Mouse (Mus musculus) ES-Bruce4 (cell line): ENCODE results near the gene Unc5b. TPM values are rescaled to one million over a fixed set of nuclear protein-coding genes. Genes with fewer than 3 reads are reported as not detected.

Experiments used
- H3K27ac ChIP-seq: 2 replicates; pipeline ENCODE4 v1.5.1; 2012; ENCODE audit warnings: low read length, inconsistent platforms; ENCODE audit not compliant: insufficient read depth
- H3K27me3 ChIP-seq: 2 replicates; pipeline ENCODE4 v1.6.1; 2012; ENCODE audit warnings: mild to moderate bottlenecking, low read length, inconsistent platforms; ENCODE audit not compliant: control insufficient read depth, poor library complexity, insufficient read depth, severe bottlenecking
- H3K36me3 ChIP-seq: 2 replicates; pipeline ENCODE4 v1.6.1; 2012; ENCODE audit warnings: inconsistent platforms, mild to moderate bottlenecking, low read length, moderate library complexity; ENCODE audit not compliant: control insufficient read depth, poor library complexity, insufficient read depth, severe bottlenecking
- H3K4me1 ChIP-seq: one replicate; pipeline ENCODE4 v1.8.1; 2011; ENCODE audit warnings: low read length; ENCODE audit not compliant: control insufficient read depth, insufficient read depth
- H3K4me3 ChIP-seq: 2 replicates; pipeline ENCODE4 v1.5.1; 2011; ENCODE audit warnings: low read depth, mild to moderate bottlenecking, low read length
- H3K9ac ChIP-seq: 2 replicates; pipeline ENCODE4 v1.6.1; 2012; ENCODE audit warnings: low read depth, mild to moderate bottlenecking, inconsistent platforms; ENCODE audit not compliant: poor library complexity, severe bottlenecking
- H3K9me3 ChIP-seq: replicated peaks from 2 replicates; pipeline ENCODE4 v1.6.1; 2012; ENCODE audit warnings: mild to moderate bottlenecking, low read length, inconsistent platforms; ENCODE audit not compliant: control insufficient read depth, poor library complexity, insufficient read depth, severe bottlenecking
- CTCF ChIP-seq: IDR thresholded peaks from one replicate; pipeline ENCODE4 v1.8.1; 2011; ENCODE audit warnings: low read depth, low read length
- EP300 ChIP-seq: IDR thresholded peaks from 2 replicates; pipeline ENCODE4 v1.6.1; 2011; ENCODE audit warnings: low read depth, low read length; ENCODE audit not compliant: insufficient read depth
- POLR2A ChIP-seq: IDR thresholded peaks from one replicate; pipeline ENCODE4 v1.8.1; 2011; ENCODE audit warnings: low read length; ENCODE audit not compliant: insufficient read depth
- polyA plus RNA-seq: library from polyadenylated mRNA; stranded (reverse); fragments of >200 nt; gene quantifications from 2 replicates; pipeline ENCODE4 v1.2.4, GENCODE M21; 2011; ENCODE audit warnings: low read depth; ENCODE audit not compliant: missing spikeins, insufficient read depth, insufficient read length

Unc5b gene
- polyA plus RNA-seq, 1 experiment = 36.7 TPM

GRCm38 (mm10) chr10:60800295-60801167 is 30.9 kb downstream of the Unc5b start:
- peak overlapping the region; percentile 14; the same call in 1 of the 2 replicates for H3K27ac ChIP-seq
- H3K9me3 ChIP-seq = no peaks in the 10 kb centered on the region
- H3K9ac ChIP-seq = 0 out of 2 replicates have a peak overlapping the region, but pooled peaks have one; percentile 14
- H3K27me3 ChIP-seq = no peaks in the 10 kb centered on the region
- peaks cover 2% of the 10 kb centered on the region for H3K4me1 ChIP-seq
- no peak overlapping the region for H3K4me3 ChIP-seq
- H3K36me3 ChIP-seq = no peaks in the 10 kb centered on the region
- TF ChIP-seq POLR2A = no peak
- TF ChIP-seq CTCF = no peak
- no peak for TF ChIP-seq EP300

DNA sequence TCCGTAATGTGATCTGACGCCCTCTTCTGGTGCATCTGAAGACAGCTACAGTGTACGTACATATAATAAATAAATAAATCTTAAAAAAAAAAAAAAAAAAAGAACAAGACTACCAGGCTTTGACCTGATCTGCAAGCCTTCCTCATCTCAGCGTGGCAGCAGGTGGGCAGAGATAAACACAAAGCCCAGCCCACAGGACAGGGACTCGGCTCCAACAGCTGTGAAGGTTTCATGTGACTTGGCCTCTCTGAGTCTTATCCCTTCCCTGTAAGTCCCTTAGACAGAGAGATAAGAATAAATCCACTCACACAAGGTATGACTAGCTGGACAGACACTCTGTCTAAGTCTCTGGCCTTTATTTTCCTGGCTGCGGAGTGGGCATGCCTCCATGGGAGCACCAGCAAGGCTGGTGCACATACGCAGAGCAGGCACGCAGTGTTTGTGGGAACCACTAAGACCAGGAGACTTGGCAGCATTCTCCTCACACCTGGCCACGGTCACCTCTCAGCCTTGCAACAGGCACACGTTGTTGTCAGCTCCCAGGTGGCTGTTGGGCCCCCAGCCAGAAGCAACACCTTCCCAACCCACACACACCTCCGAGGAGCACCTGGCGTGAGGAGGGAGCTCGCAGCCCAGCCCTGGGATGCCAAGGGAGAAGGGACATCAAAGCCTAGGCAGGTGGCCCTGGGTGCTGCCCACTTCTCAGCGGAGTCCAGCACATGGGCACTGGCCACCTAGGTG is 33.5 kb downstream of the Unc5b start:
- no peaks in the 10 kb centered on the region for H3K27me3 ChIP-seq
- H3K4me3 ChIP-seq = no peak overlapping the region
- H3K9ac ChIP-seq = no peak overlapping the region
- peaks cover 5% of the 10 kb centered on the region for H3K4me1 ChIP-seq
- no peaks in the 10 kb centered on the region for H3K9me3 ChIP-seq
- no peaks in the 10 kb centered on the region for H3K36me3 ChIP-seq
- no peak overlapping the region for H3K27ac ChIP-seq
- TF ChIP-seq CTCF = no peak
- TF ChIP-seq EP300 = no peak
- TF ChIP-seq POLR2A = no peak

DNA sequence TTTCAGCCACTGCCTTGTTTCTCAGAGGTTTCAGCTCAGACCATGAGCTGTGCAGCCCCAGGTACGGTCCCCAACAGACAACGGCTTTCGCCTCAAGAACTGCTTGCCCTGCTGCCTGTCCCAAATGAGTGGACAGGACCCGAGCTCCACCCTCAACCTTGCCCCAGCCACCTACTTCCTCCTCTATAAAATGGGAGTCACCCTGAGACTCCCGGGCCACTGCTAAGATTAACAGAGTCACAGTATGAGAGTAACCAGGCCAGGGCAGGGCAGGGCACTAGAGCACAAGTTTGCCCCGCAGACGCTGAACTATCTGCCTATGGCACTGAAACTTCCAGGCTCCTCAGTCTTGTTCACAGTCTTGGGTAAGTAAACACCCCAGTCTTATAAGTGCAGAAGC is 34.9 kb downstream of the Unc5b start:
- Histone ChIP-seq H3K27ac (no peak overlapping the region), H3K36me3 (no peaks in the 10 kb centered on the region), H3K4me3 (no peak overlapping the region), H3K27me3 (no peaks in the 10 kb centered on the region), H3K4me1 (peaks cover 5% of the 10 kb centered on the region), H3K9me3 (no peaks in the 10 kb centered on the region), H3K9ac (no peak overlapping the region)
- TF ChIP-seq CTCF = no peak
- TF ChIP-seq POLR2A = no peak
- no peak for TF ChIP-seq EP300

- Histone ChIP-seq H3K4me1 (peaks cover 5% of the 10 kb centered on the region), H3K4me3 (no peak overlapping the region), H3K27ac (no peak overlapping the region), H3K36me3 (no peaks in the 10 kb centered on the region), H3K9ac (no peak overlapping the region), H3K27me3 (no peaks in the 10 kb centered on the region), H3K9me3 (no peaks in the 10 kb centered on the region)
- TF ChIP-seq EP300 (no peak), CTCF (no peak), POLR2A (no peak)
These were observed 35.4 kb downstream of the Unc5b start for GRCm38 (mm10) chr10:60796028-60796427.

DNA sequence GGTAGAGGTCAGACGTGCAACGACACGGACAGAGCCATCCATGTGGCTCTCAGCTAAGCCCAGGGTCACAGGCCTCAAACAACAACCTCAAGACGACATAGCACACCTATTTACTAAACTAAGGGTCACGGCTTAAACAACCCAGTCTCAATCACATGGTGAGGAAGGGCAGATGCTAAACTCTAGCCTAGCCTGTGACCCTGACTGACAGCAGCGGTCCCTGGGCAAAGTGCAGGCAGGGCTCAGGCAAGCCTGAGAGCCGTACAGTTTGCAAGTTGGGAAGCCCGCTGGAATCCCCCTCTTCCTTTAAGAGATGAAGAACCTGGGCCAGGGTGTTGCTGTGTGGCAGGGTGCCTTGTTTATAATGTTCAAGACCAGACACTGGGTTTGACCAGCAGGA is 36.6 kb downstream of the Unc5b start:
- Histone ChIP-seq H3K27ac (0 out of 2 replicates have a peak overlapping the region, but pooled peaks have one; percentile 1), H3K4me3 (no peak overlapping the region), H3K36me3 (no peaks in the 10 kb centered on the region), H3K27me3 (no peaks in the 10 kb centered on the region), H3K4me1 (peaks cover 5% of the 10 kb centered on the region), H3K9ac (no peak overlapping the region), H3K9me3 (no peaks in the 10 kb centered on the region)
- no peak for TF ChIP-seq EP300
- no peak for TF ChIP-seq CTCF
- TF ChIP-seq POLR2A = no peak

GRCm38 (mm10) chr10:60794374-60794773 is 37.0 kb downstream of the Unc5b start:
- 0 out of 2 replicates have a peak overlapping the region, but pooled peaks have one; percentile 9 for H3K9ac ChIP-seq
- no peaks in the 10 kb centered on the region for H3K36me3 ChIP-seq
- no peak overlapping the region for H3K27ac ChIP-seq
- H3K9me3 ChIP-seq = no peaks in the 10 kb centered on the region
- H3K27me3 ChIP-seq = no peaks in the 10 kb centered on the region
- H3K4me3 ChIP-seq = no peak overlapping the region
- no peak for TF ChIP-seq CTCF
- no peak for TF ChIP-seq EP300
- TF ChIP-seq POLR2A = no peak
- peaks cover 4% of the 10 kb centered on the region for H3K4me1 ChIP-seq
